Mouse (Mus musculus) heart, postnatal 0 days (tissue): ENCODE measurements around the gene Syngap1. TPM values are rescaled to one million over a fixed set of nuclear protein-coding genes. Genes with fewer than 3 reads are reported as not detected.
A peak's percentile ranks its signal among the peaks of the same experiment; 100 is the strongest.

ENCODE experiments used
- ATAC-seq: fragments of 200-750 bp; cut with Nextera tagmentation; 2 replicates; pipeline ENCODE4 v1.8.0; 2017; ENCODE audit warnings: low read depth, moderate number of reproducible peaks, moderate library complexity; ENCODE audit not compliant: insufficient read depth
- DNase-seq: peaks from one replicate; pipeline ENCODE4 v3.0.0-alpha.2; 2016; ENCODE audit warnings: low spot score
- H3K27ac ChIP-seq: fragments of 300-500 bp; sonication (generic); 2 replicates; pipeline ENCODE4 v1.5.1; 2014; ENCODE audit warnings: low read depth, mild to moderate bottlenecking
- H3K27me3 ChIP-seq: fragments of 300-500 bp; sonication (generic); 2 replicates; pipeline ENCODE4 v1.6.1; 2014; ENCODE audit warnings: low read length, mixed read lengths; ENCODE audit not compliant: control insufficient read depth, insufficient read depth
- H3K36me3 ChIP-seq: fragments of 300-500 bp; sonication (generic); replicated peaks from 2 replicates; pipeline ENCODE4 v1.6.1; 2014; ENCODE audit warnings: low read length, mixed read lengths; ENCODE audit not compliant: control insufficient read depth, insufficient read depth
- H3K4me1 ChIP-seq: fragments of 300-500 bp; sonication (generic); 2 replicates; pipeline ENCODE4 v1.6.1; 2014; ENCODE audit warnings: antibody characterized with exemption; ENCODE audit not compliant: control insufficient read depth, insufficient read depth
- H3K4me2 ChIP-seq: fragments of 300-500 bp; sonication (generic); 2 replicates; pipeline ENCODE4 v1.6.1; 2014; ENCODE audit warnings: low read depth, mild to moderate bottlenecking, low read length, moderate library complexity
- H3K4me3 ChIP-seq: fragments of 300-500 bp; sonication (generic); 2 replicates; pipeline ENCODE4 v1.5.1; 2014; ENCODE audit warnings: low read depth, low read length
- H3K9ac ChIP-seq: fragments of 300-500 bp; sonication (generic); replicated peaks from 2 replicates; pipeline ENCODE4 v1.6.1; 2014; ENCODE audit warnings: low read depth, low read length, mixed read lengths
- H3K9me3 ChIP-seq: fragments of 300-500 bp; sonication (generic); replicated peaks from 2 replicates; pipeline ENCODE4 v1.6.1; 2016; ENCODE audit warnings: low read length; ENCODE audit not compliant: control insufficient read depth
- CTCF ChIP-seq: IDR thresholded peaks from 2 replicates; pipeline ENCODE4 v1.5.1; 2016; ENCODE audit warnings: antibody characterized with exemption, control low read depth, low read depth
- EP300 ChIP-seq: IDR thresholded peaks from 2 replicates; pipeline ENCODE4 v1.6.1; 2016; ENCODE audit warnings: antibody characterized with exemption, low read depth
- WGBS: fragments of 180-500 bp; shearing (Covaris S2); extraction: QIAGEN DNeasy Blood & Tissue Kit; methylation state at CpG from one replicate; pipeline ENCODE4 v1.1.7; 2014; 5-methylcytosine and 5-hydroxymethylcytosine counted together
- polyA plus RNA-seq: library from polyadenylated mRNA; unstranded; fragments of >200 nt; fragmentation: Nextera tagmentation; extraction: Ambion mirVana; gene quantifications from 2 replicates; pipeline ENCODE4 v1.2.1, GENCODE M21; 2015
- total RNA-seq: library from RNA; depleted of rRNA; stranded (reverse); fragments of >200 nt; gene quantifications from 2 replicates; pipeline ENCODE4 v1.2.3, GENCODE M21; 2014; ENCODE audit warnings: low replicate concordance

The Syngap1 gene
- total and polyA plus RNA-seq, 2 experiments from 2014 or later, result 0.45 to 4.3 TPM

DNA sequence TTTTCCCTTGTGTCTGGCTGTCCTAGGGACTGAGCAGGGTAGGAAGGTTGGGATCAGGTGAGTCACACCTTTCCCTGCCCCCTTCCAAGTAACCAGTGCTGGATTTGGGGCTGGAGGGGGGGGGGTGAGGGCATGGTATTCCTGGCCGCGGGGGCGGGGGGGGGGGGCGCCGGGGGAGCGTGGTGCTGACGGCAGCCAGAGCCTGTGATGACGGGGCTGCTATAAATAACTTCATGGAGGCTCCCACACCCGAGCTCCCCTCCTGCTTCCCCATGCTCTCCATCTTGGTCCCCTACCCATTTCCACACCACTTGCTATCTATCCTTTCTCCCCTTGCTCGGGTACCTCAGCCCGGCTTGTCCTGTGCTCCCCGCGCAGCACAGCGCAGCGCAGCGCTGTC is 12.7 kb downstream of the Syngap1 start:
- peak overlapping the region; percentile 79 for H3K27ac ChIP-seq
- TF ChIP-seq EP300 (no peak), CTCF (no peak)
- WGBS, result 14% methylated on average over 13 of the region's 16 CpGs
- H3K4me2 ChIP-seq, result peak overlapping the region; percentile 58
- H3K4me3 ChIP-seq, result peak overlapping the region; percentile 32
- DNase-seq (peak; percentile 57), ATAC-seq (peak; percentile 61)
- peak overlapping the region; percentile 42 for H3K9ac ChIP-seq
- H3K27me3 ChIP-seq, result no peaks in the 10 kb centered on the region
- H3K9me3 ChIP-seq, result no peaks in the 10 kb centered on the region
- 0 out of 2 replicates have a peak, but pooled peaks cover 4% of the 10 kb centered on the region for H3K36me3 ChIP-seq
- peaks cover 47% of the 10 kb centered on the region for H3K4me1 ChIP-seq

DNA sequence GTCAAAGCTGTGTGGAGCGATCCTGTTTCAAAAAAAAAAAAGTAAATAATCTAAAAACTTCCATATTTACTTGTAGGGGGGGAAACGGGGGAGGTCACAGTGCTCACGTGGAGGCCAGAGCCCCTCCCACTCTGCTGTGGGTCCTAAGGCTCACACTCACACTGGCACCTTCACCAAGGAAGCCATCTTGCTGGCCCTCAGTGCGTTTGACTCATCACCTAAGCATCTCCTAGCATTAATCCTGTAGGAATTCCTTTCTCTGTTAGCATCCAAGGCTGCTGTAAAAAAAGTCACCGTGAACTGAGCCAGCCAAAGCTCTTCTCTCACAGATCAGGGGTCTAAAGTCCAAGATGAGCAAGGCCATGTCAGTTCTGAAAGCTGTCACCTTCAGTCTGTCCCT is 15.3 kb downstream of the Syngap1 start:
- Histone ChIP-seq H3K4me2 (no peak overlapping the region), H3K27ac (no peak overlapping the region), H3K27me3 (no peaks in the 10 kb centered on the region), H3K9me3 (no peaks in the 10 kb centered on the region), H3K4me1 (peaks cover 35% of the 10 kb centered on the region), H3K9ac (no peak overlapping the region), H3K36me3 (peaks cover 14% of the 10 kb centered on the region), H3K4me3 (no peak overlapping the region)
- no peak for DNase-seq
- TF ChIP-seq EP300 (no peak), CTCF (no peak)
- no peak for ATAC-seq
- 72% methylated on average over 5 of the region's 5 CpGs for WGBS

DNA sequence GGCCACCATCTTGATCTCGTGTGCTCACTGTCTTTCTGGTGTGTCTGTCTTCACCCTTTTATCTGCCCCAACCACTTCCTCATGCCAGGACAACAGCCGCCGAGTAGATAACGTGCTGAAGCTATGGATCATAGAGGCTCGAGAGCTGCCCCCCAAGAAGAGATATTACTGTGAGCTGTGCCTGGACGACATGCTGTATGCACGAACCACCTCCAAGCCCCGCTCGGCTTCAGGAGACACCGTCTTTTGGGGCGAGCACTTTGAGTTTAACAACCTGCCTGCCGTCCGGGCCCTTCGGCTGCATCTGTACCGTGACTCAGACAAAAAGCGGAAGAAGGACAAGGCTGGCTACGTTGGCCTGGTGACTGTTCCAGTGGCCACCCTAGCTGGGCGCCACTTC is 15.8 kb downstream of the Syngap1 start:
- Histone ChIP-seq H3K27ac (no peak overlapping the region), H3K36me3 (peaks cover 14% of the 10 kb centered on the region), H3K4me2 (no peak overlapping the region), H3K9me3 (no peaks in the 10 kb centered on the region), H3K9ac (no peak overlapping the region), H3K27me3 (no peaks in the 10 kb centered on the region), H3K4me3 (no peak overlapping the region), H3K4me1 (peaks cover 30% of the 10 kb centered on the region)
- WGBS, result 63% methylated on average over 18 of the region's 18 CpGs
- TF ChIP-seq CTCF (no peak), EP300 (no peak)
- no peak for ATAC-seq
- no peak for DNase-seq

DNA sequence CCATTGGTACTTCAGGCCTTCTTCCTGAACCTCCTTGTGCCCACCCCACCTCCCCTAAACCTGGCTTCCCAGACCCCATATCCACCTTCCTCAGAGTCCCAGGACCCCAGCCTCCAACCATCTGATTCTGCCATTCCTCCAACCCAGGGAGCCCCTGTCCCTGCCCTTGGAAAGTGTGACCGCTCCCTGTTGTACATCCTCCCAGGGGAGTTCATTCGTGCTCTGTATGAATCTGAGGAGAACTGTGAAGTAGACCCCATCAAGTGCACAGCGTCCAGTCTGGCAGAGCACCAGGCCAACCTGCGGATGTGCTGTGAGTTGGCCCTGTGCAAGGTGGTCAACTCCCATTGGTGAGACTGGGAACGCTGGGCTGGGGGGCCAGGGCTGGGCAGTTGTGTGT is 16.8 kb downstream of the Syngap1 start:
- peaks cover 20% of the 10 kb centered on the region for H3K4me1 ChIP-seq
- no peaks in the 10 kb centered on the region for H3K27me3 ChIP-seq
- ATAC-seq (no peak), DNase-seq (no peak)
- peaks cover 17% of the 10 kb centered on the region for H3K36me3 ChIP-seq
- no peak overlapping the region for H3K9ac ChIP-seq
- no peak overlapping the region for H3K27ac ChIP-seq
- no peaks in the 10 kb centered on the region for H3K9me3 ChIP-seq
- 89% methylated on average over 5 of the region's 5 CpGs for WGBS
- H3K4me3 ChIP-seq, result no peak overlapping the region
- TF ChIP-seq CTCF (no peak), EP300 (no peak)
- no peak overlapping the region for H3K4me2 ChIP-seq

DNA sequence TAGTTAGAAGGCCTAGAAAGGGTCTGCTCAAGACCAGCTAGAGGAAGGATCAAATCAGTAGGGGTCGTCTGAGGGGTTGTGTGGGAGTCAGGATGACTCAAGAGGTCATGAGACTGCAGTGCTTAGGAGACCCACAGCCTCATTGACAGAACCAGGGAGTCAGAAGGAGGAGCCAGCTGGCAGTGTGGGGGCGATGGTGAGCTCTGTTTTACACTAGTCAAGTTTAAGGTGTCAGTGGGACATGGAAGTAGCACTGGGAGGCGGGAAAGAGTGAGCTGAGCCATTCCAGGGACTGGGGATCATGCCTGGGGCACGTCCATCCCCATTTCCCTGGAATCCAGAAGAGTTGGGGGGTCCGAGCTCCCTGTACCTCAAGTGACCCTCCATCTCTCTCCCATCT is 17.8 kb downstream of the Syngap1 start:
- ATAC-seq (no peak), DNase-seq (no peak)
- peaks cover 18% of the 10 kb centered on the region for H3K36me3 ChIP-seq
- H3K27ac ChIP-seq, result no peak overlapping the region
- H3K4me1 ChIP-seq, result peaks cover 11% of the 10 kb centered on the region; the same call in 1 of the 2 replicates
- no peak overlapping the region for H3K4me2 ChIP-seq
- H3K9ac ChIP-seq, result no peak overlapping the region
- H3K4me3 ChIP-seq, result no peak overlapping the region
- H3K9me3 ChIP-seq, result no peaks in the 10 kb centered on the region
- WGBS, result 70% methylated on average over 5 of the region's 5 CpGs
- H3K27me3 ChIP-seq, result no peaks in the 10 kb centered on the region
- TF ChIP-seq EP300 (no peak), CTCF (no peak)

DNA sequence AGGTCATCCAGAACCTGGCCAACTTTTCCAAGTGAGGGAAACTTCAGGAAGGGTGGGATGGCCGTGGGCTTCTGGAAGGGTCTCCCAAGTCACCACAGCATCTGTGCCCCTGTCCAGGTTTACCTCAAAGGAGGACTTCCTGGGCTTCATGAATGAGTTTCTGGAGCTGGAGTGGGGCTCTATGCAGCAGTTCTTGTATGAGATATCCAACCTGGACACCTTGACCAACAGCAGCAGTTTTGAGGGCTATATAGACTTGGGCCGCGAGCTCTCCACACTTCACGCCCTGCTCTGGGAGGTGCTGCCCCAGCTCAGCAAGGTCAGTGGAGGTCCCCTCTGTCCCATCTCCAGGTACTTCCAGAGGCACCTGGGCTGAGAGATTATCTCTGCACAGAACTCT is 18.8 kb downstream of the Syngap1 start:
- TF ChIP-seq EP300 (no peak), CTCF (no peak)

More for the DNA sequence above, 18.8 kb downstream of the Syngap1 start:
- Histone ChIP-seq H3K4me2 (no peak overlapping the region), H3K9me3 (no peaks in the 10 kb centered on the region), H3K4me1 (peaks cover 4% of the 10 kb centered on the region; the same call in 1 of the 2 replicates), H3K27me3 (no peaks in the 10 kb centered on the region), H3K9ac (no peak overlapping the region), H3K27ac (no peak overlapping the region), H3K36me3 (peaks cover 25% of the 10 kb centered on the region), H3K4me3 (no peak overlapping the region)
- WGBS, result 87% methylated on average over 4 of the region's 4 CpGs
- ATAC-seq (no peak), DNase-seq (no peak)
